Mouse (Mus musculus): Measurements from ENCODE around the gene Coq9. TPM values are rescaled to one million over a fixed set of nuclear protein-coding genes. Genes with fewer than 3 reads are reported as not detected.
A peak's percentile ranks its signal among the peaks of the same experiment; 100 is the strongest.
"Not testable (repeated sequence)": the region's sequence is repeated elsewhere in the genome, so short reads cannot be mapped to it uniquely, and the experiment has no call there.

Gene Coq9
- polyA plus RNA-seq, 1 experiment from 2014 or later, result 60.7 TPM

DNA sequence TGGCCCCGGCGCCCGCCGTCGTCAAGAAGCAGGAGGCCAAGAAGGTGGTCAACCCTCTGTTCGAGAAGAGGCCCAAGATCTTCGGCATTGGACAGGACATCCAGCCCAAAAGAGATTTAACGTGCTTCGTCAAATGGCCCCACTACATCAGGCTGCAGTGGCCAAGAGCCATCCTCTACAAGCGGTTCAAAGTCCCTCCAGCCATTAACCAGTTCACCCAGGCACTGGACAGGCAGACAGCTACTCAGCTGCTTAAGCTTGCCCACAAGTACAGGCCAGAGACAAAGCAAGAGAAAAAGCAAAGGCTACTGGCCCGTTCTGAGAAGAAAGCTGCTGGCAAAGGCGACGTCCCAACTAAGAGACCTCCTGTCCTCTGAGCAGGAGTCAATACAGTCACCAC is 2.4 kb upstream of the Coq9 start:
- not testable (repeated sequence) for H3K9ac ChIP-seq (replicated peaks; ENCODE audit: low read depth, low read length); H3K27me3 ChIP-seq (replicated peaks; ENCODE audit: control insufficient read depth, insufficient read depth, low read length); H3K36me3 ChIP-seq (ENCODE audit: control insufficient read depth, insufficient read depth); H3K27ac ChIP-seq (ENCODE audit: low read length); H3K4me2 ChIP-seq (ENCODE audit: low read length); H3K4me3 ChIP-seq (replicated peaks; ENCODE audit: low read length); ATAC-seq; H3K9me3 ChIP-seq (ENCODE audit: control insufficient read depth, low read length)
- 97% methylated on average over 13 of the region's 13 CpGs for WGBS
- peaks cover 22% of the 10 kb centered on the region for H3K4me1 ChIP-seq (replicated peaks; ENCODE audit: control insufficient read depth, insufficient read depth, low read length)

DNA sequence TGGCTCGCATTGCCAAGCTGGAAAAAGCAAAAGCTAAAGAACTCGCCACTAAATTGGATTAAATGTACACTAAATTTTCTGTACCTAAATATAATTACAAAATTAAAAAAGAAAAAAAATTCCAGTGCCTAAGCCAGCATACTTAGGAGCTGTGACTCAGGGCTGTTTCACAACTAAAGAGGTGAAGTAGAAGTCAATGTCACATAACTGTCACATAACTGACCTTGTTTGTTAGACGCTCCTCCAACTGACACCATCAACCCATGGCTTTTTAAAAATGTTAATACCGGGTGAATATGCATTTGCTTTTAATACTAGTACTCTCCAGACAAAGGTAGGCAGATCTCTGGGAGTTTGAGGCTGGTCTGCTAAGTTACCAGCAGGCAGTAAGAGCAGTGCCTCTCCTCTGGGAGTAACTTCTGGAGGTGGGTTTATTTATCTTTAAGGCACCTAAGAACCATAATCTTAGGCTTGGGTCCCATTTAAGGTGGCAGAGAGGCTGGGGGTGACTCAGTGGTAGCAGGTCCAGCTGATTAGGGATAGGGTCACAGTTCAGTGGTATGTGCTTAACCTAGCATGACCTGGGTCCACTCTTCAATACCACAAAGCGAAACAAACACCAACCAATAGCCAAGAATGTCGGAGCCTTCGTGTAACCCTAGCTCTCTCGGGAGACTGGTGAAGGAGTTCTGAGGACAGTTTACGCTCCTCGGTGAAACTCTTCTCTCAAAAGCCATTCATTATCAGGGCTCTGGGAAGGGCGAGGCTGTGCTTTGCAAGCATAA is 1.5 kb upstream of the Coq9 start:
- Histone ChIP-seq H3K9ac (replicated peaks; ENCODE audit: low read depth, low read length) (no peak overlapping the region), H3K9me3 (ENCODE audit: control insufficient read depth, low read length) (no peaks in the 10 kb centered on the region), H3K36me3 (ENCODE audit: control insufficient read depth, insufficient read depth) (peaks cover 3% of the 10 kb centered on the region), H3K27ac (ENCODE audit: low read length) (no peak overlapping the region), H3K27me3 (replicated peaks; ENCODE audit: control insufficient read depth, insufficient read depth, low read length) (no peaks in the 10 kb centered on the region), H3K4me2 (ENCODE audit: low read length) (peak overlapping the region; percentile 86), H3K4me1 (replicated peaks; ENCODE audit: control insufficient read depth, insufficient read depth, low read length) (peaks cover 22% of the 10 kb centered on the region), H3K4me3 (replicated peaks; ENCODE audit: low read length) (no peak overlapping the region)
- 81% methylated on average over 11 of the region's 11 CpGs for WGBS
- no peak for ATAC-seq

DNA sequence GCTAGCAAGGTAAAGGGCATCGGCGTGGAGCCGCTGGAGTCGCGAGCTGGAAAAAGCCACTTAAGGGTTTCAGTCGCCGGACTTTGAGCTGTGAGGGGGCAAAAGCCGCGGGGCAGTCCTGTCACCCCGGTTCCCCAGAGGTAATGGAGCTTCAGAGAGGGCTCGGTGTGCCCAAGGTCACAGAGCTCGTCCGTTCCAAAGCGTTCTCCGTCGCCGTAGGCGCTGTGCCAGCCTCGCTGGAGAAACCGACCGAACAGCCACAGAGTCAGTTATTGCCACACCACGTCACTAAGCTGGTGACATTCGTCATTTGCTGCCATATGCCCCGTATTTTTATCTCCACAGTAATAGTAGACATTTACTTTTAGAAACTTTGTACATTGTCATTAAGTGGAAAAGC is 479 bp downstream of the Coq9 start:
- Histone ChIP-seq H3K4me2 (ENCODE audit: low read length) (peak overlapping the region; percentile 59), H3K4me3 (replicated peaks; ENCODE audit: low read length) (peak overlapping the region; percentile 87), H3K27me3 (replicated peaks; ENCODE audit: control insufficient read depth, insufficient read depth, low read length) (no peaks in the 10 kb centered on the region), H3K4me1 (replicated peaks; ENCODE audit: control insufficient read depth, insufficient read depth, low read length) (peaks cover 16% of the 10 kb centered on the region), H3K27ac (ENCODE audit: low read length) (peak overlapping the region; percentile 93), H3K9me3 (ENCODE audit: control insufficient read depth, low read length) (no peaks in the 10 kb centered on the region), H3K9ac (replicated peaks; ENCODE audit: low read depth, low read length) (peak overlapping the region; percentile 97), H3K36me3 (ENCODE audit: control insufficient read depth, insufficient read depth) (no peaks in the 10 kb centered on the region)
- WGBS, result under 1% methylated on average over 24 of the region's 24 CpGs
- peak; percentile 49 for ATAC-seq

DNA sequence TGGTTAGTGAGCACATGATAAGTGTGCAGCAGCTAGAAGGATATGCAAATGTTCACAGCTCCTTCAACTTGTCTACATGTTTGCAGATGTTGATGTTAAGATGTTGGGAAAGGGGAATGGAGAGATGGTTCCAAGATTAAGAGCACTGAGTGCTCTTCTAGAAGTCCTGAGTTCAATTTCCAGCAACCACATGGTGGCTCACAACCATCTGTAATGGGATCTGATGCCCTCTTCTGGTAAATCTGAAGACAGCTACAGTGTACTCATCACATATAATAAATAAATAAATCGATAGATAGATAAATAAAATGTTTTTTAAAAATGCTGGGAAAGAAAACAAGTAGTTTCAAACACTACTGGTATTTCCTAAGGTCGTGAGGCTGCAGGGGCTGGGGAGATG is 3.1 kb downstream of the Coq9 start:
- no peak for ATAC-seq
- Histone ChIP-seq H3K9me3 (ENCODE audit: control insufficient read depth, low read length) (no peaks in the 10 kb centered on the region), H3K4me3 (replicated peaks; ENCODE audit: low read length) (no peak overlapping the region), H3K4me2 (ENCODE audit: low read length) (no peak overlapping the region), H3K9ac (replicated peaks; ENCODE audit: low read depth, low read length) (no peak overlapping the region), H3K36me3 (ENCODE audit: control insufficient read depth, insufficient read depth) (no peaks in the 10 kb centered on the region), H3K4me1 (replicated peaks; ENCODE audit: control insufficient read depth, insufficient read depth, low read length) (peaks cover 16% of the 10 kb centered on the region), H3K27me3 (replicated peaks; ENCODE audit: control insufficient read depth, insufficient read depth, low read length) (no peaks in the 10 kb centered on the region), H3K27ac (ENCODE audit: low read length) (no peak overlapping the region)
- WGBS, result 60% methylated on average over 2 of the region's 2 CpGs

DNA sequence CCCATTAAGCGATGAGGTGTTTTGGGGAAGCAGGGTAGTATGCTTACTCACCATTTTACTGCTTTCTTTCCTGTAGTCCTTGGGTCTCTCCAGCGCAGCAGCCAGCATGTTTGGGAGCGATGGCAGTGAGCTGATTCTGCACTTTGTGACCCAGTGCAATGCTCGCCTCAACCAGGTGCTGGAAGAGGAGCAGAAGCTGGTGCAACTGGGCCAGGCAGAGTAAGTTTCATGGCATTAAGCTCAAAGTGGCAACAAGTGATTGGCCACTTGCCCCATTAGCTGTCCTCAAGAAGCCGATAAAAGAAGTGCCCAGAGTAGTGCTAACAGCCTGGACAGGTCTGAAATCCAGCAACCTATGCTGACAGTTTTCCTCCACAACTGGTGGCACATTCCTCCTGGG is 11.9 kb downstream of the Coq9 start:
- Histone ChIP-seq H3K4me2 (ENCODE audit: low read length) (no peak overlapping the region), H3K9me3 (ENCODE audit: control insufficient read depth, low read length) (no peaks in the 10 kb centered on the region), H3K4me3 (replicated peaks; ENCODE audit: low read length) (no peak overlapping the region), H3K27me3 (replicated peaks; ENCODE audit: control insufficient read depth, insufficient read depth, low read length) (no peaks in the 10 kb centered on the region), H3K4me1 (replicated peaks; ENCODE audit: control insufficient read depth, insufficient read depth, low read length) (no peaks in the 10 kb centered on the region), H3K9ac (replicated peaks; ENCODE audit: low read depth, low read length) (no peak overlapping the region), H3K27ac (ENCODE audit: low read length) (no peak overlapping the region), H3K36me3 (ENCODE audit: control insufficient read depth, insufficient read depth) (peaks cover 22% of the 10 kb centered on the region)
- no peak for ATAC-seq
- 93% methylated on average over 5 of the region's 5 CpGs for WGBS

DNA sequence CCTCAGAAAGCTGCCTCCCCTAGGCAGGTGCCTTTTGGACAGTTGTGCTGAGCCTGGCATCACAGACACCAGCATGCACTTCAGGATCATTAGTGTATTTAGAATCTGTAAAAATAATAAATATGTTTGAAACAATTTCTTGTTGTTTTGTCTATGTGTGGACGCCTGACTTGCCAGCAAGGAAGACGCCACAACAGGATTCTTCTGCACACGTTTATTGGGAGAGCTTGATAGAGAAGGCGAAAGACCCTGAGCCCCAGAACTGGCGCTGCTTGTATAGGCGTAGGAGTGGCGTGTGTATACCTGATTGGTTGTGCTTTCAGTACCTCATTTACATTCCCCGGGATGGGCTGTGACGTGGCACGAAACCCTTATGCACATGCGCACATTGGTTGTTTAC is 16.6 kb downstream of the Coq9 start:
- not testable (repeated sequence) for H3K27me3 ChIP-seq (replicated peaks; ENCODE audit: control insufficient read depth, insufficient read depth, low read length); H3K9me3 ChIP-seq (ENCODE audit: control insufficient read depth, low read length); H3K4me3 ChIP-seq (replicated peaks; ENCODE audit: low read length); H3K4me2 ChIP-seq (ENCODE audit: low read length); ATAC-seq; H3K27ac ChIP-seq (ENCODE audit: low read length); H3K9ac ChIP-seq (replicated peaks; ENCODE audit: low read depth, low read length)
- 87% methylated on average over 11 of the region's 11 CpGs for WGBS
- Histone ChIP-seq H3K4me1 (replicated peaks; ENCODE audit: control insufficient read depth, insufficient read depth, low read length) (peaks cover 14% of the 10 kb centered on the region), H3K36me3 (ENCODE audit: control insufficient read depth, insufficient read depth) (peaks cover 23% of the 10 kb centered on the region)

DNA sequence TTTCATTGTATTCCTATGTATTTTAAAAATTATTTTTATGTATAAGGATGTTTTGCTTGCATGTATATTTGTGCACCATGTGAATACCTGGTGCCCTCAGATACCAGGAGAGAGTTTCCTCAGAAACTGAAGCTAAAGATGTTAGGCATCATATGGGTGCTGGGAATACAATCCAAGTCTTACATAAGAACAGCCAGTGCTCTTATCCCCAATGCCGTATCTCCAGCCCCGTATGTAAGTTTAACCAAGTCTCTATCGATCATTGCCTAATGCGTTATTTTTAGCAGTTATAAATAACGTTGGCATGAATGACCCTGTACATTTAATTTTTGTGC is 18.9 kb downstream of the Coq9 start:
- peak overlapping the region; percentile 94 for H3K4me3 ChIP-seq (replicated peaks; ENCODE audit: low read length)
- no peaks in the 10 kb centered on the region for H3K27me3 ChIP-seq (replicated peaks; ENCODE audit: control insufficient read depth, insufficient read depth, low read length)
- WGBS, result 31% methylated on average over 5 of the region's 5 CpGs
- no peak overlapping the region for H3K9ac ChIP-seq (replicated peaks; ENCODE audit: low read depth, low read length)
- H3K36me3 ChIP-seq (ENCODE audit: control insufficient read depth, insufficient read depth), result peaks cover 14% of the 10 kb centered on the region
- peaks cover 14% of the 10 kb centered on the region for H3K4me1 ChIP-seq (replicated peaks; ENCODE audit: control insufficient read depth, insufficient read depth, low read length)
- H3K4me2 ChIP-seq (ENCODE audit: low read length), result no peak overlapping the region; the same call in 1 of the 2 replicates
- ATAC-seq, result no peak
- no peak overlapping the region for H3K27ac ChIP-seq (ENCODE audit: low read length)
- H3K9me3 ChIP-seq (ENCODE audit: control insufficient read depth, low read length), result no peaks in the 10 kb centered on the region

DNA sequence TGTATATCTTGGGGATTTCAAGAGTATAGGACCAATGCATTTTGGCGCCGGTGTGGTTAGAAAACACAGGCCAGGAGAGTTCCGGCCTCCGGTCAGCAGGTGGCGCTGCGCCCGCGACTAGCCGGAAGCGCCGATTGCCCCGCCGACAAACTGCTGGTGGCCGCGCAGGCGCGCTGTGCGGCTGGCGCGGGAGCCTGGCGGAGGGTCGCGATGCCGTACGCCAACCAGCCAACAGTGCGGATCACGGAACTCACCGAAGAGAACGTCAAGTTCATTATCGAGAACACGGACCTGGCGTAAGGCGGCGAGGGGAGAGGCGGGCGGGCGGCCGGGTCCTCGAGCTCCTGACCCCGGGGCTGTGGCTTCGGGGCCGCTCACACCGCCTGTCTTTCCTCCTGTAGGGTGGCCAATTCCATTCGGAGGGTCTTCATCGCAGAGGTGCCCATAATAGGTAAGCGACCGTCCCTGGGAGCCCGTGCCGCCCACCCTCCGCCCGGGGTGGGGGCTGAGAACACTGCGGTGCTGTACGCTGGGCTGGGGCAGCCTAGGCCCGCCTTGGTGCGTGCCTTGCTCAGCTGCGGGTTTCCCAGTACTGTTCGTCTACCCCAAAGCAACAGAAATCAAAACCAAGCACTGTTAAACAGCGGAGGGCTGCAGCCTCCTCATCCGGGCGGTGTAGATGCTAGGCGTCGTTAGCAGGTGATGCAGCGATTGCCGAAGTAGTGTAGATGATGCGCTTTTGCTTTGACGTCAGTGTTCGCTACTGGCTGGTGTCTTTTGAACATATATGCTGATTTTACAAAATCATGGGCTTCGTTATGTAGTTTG is 19.4 kb downstream of the Coq9 start, which contains the start of gene Polr2c:
Polr2c (plus strand) TSS at position 105 of the 828 bp plus-strand sequence.
- Histone ChIP-seq H3K4me2 (ENCODE audit: low read length) (peak within 1 kb of the TSS; percentile 90), H3K4me3 (replicated peaks; ENCODE audit: low read length) (peak within 1 kb of the TSS; percentile 94), H3K27me3 (replicated peaks; ENCODE audit: control insufficient read depth, insufficient read depth, low read length) (no peaks in the 10 kb centered on the region), H3K27ac (ENCODE audit: low read length) (peak within 1 kb of the TSS; percentile 72), H3K9ac (replicated peaks; ENCODE audit: low read depth, low read length) (peak within 1 kb of the TSS; percentile 93), H3K9me3 (ENCODE audit: control insufficient read depth, low read length) (no peaks in the 10 kb centered on the region), H3K36me3 (ENCODE audit: control insufficient read depth, insufficient read depth) (peaks cover 12% of the 10 kb centered on the region), H3K4me1 (replicated peaks; ENCODE audit: control insufficient read depth, insufficient read depth, low read length) (peaks cover 14% of the 10 kb centered on the region)
- ATAC-seq, result peak; percentile 86
- under 1% methylated on average over 65 of the region's 68 CpGs for WGBS

DNA sequence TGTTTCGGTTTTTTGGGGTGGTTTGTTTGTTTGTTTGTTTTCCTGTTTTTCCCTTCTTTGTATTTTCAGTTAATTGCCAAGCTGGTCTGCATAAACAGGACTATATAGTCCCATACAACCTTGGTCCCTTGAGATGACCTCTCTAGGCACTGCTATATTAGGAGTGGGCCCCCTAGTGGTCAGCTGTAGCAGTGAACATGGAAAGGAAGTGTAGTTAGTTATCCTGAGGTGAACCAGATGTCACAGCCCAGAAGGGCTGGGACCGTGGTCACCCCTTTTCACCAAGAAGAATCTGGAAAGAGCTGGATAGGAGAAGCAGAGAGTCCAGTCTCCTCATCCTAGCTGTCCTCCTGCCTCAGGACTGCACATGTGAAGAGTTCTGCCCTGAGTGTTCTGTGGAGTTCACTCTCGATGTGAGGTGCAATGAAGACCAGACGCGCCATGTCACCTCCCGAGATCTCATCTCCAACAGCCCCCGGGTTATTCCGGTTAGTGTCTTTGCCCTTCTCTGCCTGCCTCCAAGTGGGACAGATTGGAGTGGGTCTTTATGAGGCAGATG is 23.3 kb downstream of the Coq9 start:
- Histone ChIP-seq H3K9me3 (ENCODE audit: control insufficient read depth, low read length) (no peaks in the 10 kb centered on the region), H3K27ac (ENCODE audit: low read length) (no peak overlapping the region), H3K36me3 (ENCODE audit: control insufficient read depth, insufficient read depth) (peaks cover 19% of the 10 kb centered on the region), H3K4me2 (ENCODE audit: low read length) (no peak overlapping the region), H3K4me1 (replicated peaks; ENCODE audit: control insufficient read depth, insufficient read depth, low read length) (peaks cover 14% of the 10 kb centered on the region), H3K4me3 (replicated peaks; ENCODE audit: low read length) (no peak overlapping the region), H3K9ac (replicated peaks; ENCODE audit: low read depth, low read length) (no peak overlapping the region), H3K27me3 (replicated peaks; ENCODE audit: control insufficient read depth, insufficient read depth, low read length) (no peaks in the 10 kb centered on the region)
- 79% methylated on average over 8 of the region's 8 CpGs for WGBS
- no peak for ATAC-seq

All from forebrain, embryonic 16.5 days (tissue).